Mouse (Mus musculus) MEL (cell line): Measurements from ENCODE around the gene Dlk1. TPM values are rescaled to one million over a fixed set of nuclear protein-coding genes. Genes with fewer than 3 reads are reported as not detected.

Experiments used
- DNase-seq: peaks from one replicate; pipeline ENCODE4 v3.0.0; 2011; ENCODE audit warnings: low read depth, low spot score
- H3K27ac ChIP-seq: 2 replicates; pipeline ENCODE4 v1.5.1; 2012; ENCODE audit warnings: low read depth, mild to moderate bottlenecking, control low read depth, low read length, moderate library complexity; ENCODE audit not compliant: control insufficient read depth
- H3K27me3 ChIP-seq, 2 experiments: fragments of 150-350 bp in 1 of 2; sonication (generic) in 1 of 2; 2 replicates each; pipeline ENCODE4 v1.6.1; 2012; ENCODE audit warnings: low read length in 2 of 2, mild to moderate bottlenecking in 2 of 2, improper control_type of control experiment in 1 of 2, moderate library complexity in 1 of 2; ENCODE audit not compliant: insufficient read depth in 2 of 2, control insufficient read depth in 1 of 2
- H3K36me3 ChIP-seq, 2 experiments: 2 replicates each; pipeline ENCODE4 v1.6.1; 2012 to 2014; ENCODE audit warnings: low read length in 2 of 2, improper control_type of control experiment in 1 of 2, inconsistent platforms in 1 of 2, mild to moderate bottlenecking in 1 of 2; ENCODE audit not compliant: insufficient read depth in 2 of 2, control insufficient read depth in 1 of 2
- H3K4me1 ChIP-seq, 2 experiments: fragments of 150-350 bp in 1 of 2; sonication (generic) in 1 of 2; 2 replicates each; pipeline ENCODE4 v1.6.1; 2012; ENCODE audit warnings: low read length in 2 of 2, improper control_type of control experiment in 1 of 2, mild to moderate bottlenecking in 1 of 2; ENCODE audit not compliant: insufficient read depth in 2 of 2, control insufficient read depth in 1 of 2
- H3K4me3 ChIP-seq, 2 experiments: fragments of 150-350 bp in 1 of 2; sonication (generic) in 1 of 2; 2 replicates each; pipeline ENCODE4 v1.5.1; 2012; ENCODE audit warnings: low read depth in 2 of 2, low read length in 2 of 2, mild to moderate bottlenecking in 2 of 2, moderate library complexity in 2 of 2, control low read depth in 1 of 2, improper control_type of control experiment in 1 of 2; ENCODE audit not compliant: control insufficient read depth in 1 of 2, insufficient read depth in 1 of 2
- H3K79me2 ChIP-seq: 2 replicates; pipeline ENCODE4 v1.6.1; 2012; ENCODE audit warnings: mild to moderate bottlenecking, low read length, moderate library complexity; ENCODE audit not compliant: control insufficient read depth, poor library complexity, insufficient read depth
- H3K9ac ChIP-seq: 2 replicates; pipeline ENCODE4 v1.6.1; 2012; ENCODE audit warnings: low read depth, mild to moderate bottlenecking, control low read depth, low read length, moderate library complexity; ENCODE audit not compliant: control insufficient read depth, poor library complexity, severe bottlenecking
- H3K9me3 ChIP-seq: fragments of 150-350 bp; sonication (generic); replicated peaks from 2 replicates; pipeline ENCODE4 v1.6.1; 2012; ENCODE audit warnings: mild to moderate bottlenecking, low read length, improper control_type of control experiment, moderate library complexity; ENCODE audit not compliant: insufficient read depth
- CHD2 ChIP-seq: IDR thresholded peaks from 2 replicates; pipeline ENCODE4 v1.6.1; 2011; ENCODE audit warnings: low read length, improper control_type of control experiment
- CTCF ChIP-seq, 3 experiments: IDR thresholded peaks in 2 of 3; conservative IDR thresholded peaks in 1 of 3; 2 replicates each; pipeline ENCODE4 v1.5.1; 2011 to 2012; ENCODE audit warnings: low read length in 3 of 3, low read depth in 2 of 3, mild to moderate bottlenecking in 2 of 3, improper control_type of control experiment in 1 of 3, inconsistent platforms in 1 of 3, mixed read lengths in 1 of 3, moderate library complexity in 1 of 3; ENCODE audit not compliant: control insufficient read depth in 1 of 3, insufficient read depth in 1 of 3, poor library complexity in 1 of 3, severe bottlenecking in 1 of 3
- EP300 ChIP-seq, 2 experiments: IDR thresholded peaks; 2 replicates each; pipeline ENCODE4 v1.6.1; 2011; ENCODE audit warnings: improper control_type of control experiment in 2 of 2, low read length in 2 of 2, low read depth in 1 of 2, mild to moderate bottlenecking in 1 of 2
- ETS1 ChIP-seq: IDR thresholded peaks from 2 replicates; pipeline ENCODE4 v1.6.1; 2012; ENCODE audit warnings: low read depth, mild to moderate bottlenecking, inconsistent platforms, low read length, improper control_type of control experiment, moderate library complexity
- GABPA ChIP-seq: IDR thresholded peaks from 2 replicates; pipeline ENCODE4 v1.6.1; 2012; ENCODE audit warnings: low read depth, mild to moderate bottlenecking, inconsistent platforms, low read length, improper control_type of control experiment, moderate library complexity
- JUND ChIP-seq: IDR thresholded peaks from 2 replicates; pipeline ENCODE4 v1.6.1; 2011; ENCODE audit warnings: low read depth, mild to moderate bottlenecking, improper control_type of control experiment, low read length
- KAT2A ChIP-seq: conservative IDR thresholded peaks from 2 replicates; pipeline ENCODE4 v1.6.1; 2012; ENCODE audit warnings: low read depth, low read length, improper control_type of control experiment, inconsistent platforms
- MAFK ChIP-seq: IDR thresholded peaks from 2 replicates; pipeline ENCODE4 v1.6.1; 2011; ENCODE audit warnings: low read depth, mild to moderate bottlenecking, low read length, improper control_type of control experiment, borderline replicate concordance
- MEF2A ChIP-seq: IDR thresholded peaks from 2 replicates; pipeline ENCODE4 v1.6.1; 2014; ENCODE audit warnings: low read depth, mild to moderate bottlenecking, inconsistent platforms, low read length, improper control_type of control experiment; ENCODE audit not compliant: poor library complexity, insufficient replicate concordance, severe bottlenecking; ENCODE audit errors: extremely low read depth
- MXI1 ChIP-seq: IDR thresholded peaks from 2 replicates; pipeline ENCODE4 v1.6.1; 2011; ENCODE audit warnings: mild to moderate bottlenecking, low read depth, low read length, improper control_type of control experiment
- MYB ChIP-seq: IDR thresholded peaks from 2 replicates; pipeline ENCODE4 v1.6.1; 2011; ENCODE audit warnings: mild to moderate bottlenecking, low read depth, low read length, improper control_type of control experiment
- MYC ChIP-seq: IDR thresholded peaks from 2 replicates; pipeline ENCODE4 v1.6.1; 2011; ENCODE audit warnings: low read depth, mild to moderate bottlenecking, low read length, improper control_type of control experiment, moderate library complexity
- NELFE ChIP-seq: IDR thresholded peaks from 2 replicates; pipeline ENCODE4 v1.6.1; 2011; ENCODE audit warnings: low read depth, low read length, improper control_type of control experiment
- POLR2A ChIP-seq, 2 experiments: IDR thresholded peaks; 2 replicates each; pipeline ENCODE4 v1.6.1; 2011 to 2012; ENCODE audit warnings: low read length in 2 of 2, mild to moderate bottlenecking in 2 of 2, control low read depth in 1 of 2, improper control_type of control experiment in 1 of 2, low read depth in 1 of 2, moderate library complexity in 1 of 2; ENCODE audit not compliant: control insufficient read depth in 1 of 2, insufficient read depth in 1 of 2, poor library complexity in 1 of 2
- POLR2AphosphoS2 ChIP-seq: IDR thresholded peaks from 2 replicates; pipeline ENCODE4 v1.6.1; 2011; ENCODE audit warnings: low read length, improper control_type of control experiment
- RAD21 ChIP-seq: IDR thresholded peaks from 2 replicates; pipeline ENCODE4 v1.6.1; 2011; ENCODE audit warnings: mild to moderate bottlenecking, low read depth, low read length, improper control_type of control experiment
- TBP ChIP-seq: IDR thresholded peaks from 2 replicates; pipeline ENCODE4 v1.8.0; 2011; ENCODE audit warnings: low read depth, low read length, improper control_type of control experiment
- USF1 ChIP-seq: IDR thresholded peaks from 2 replicates; pipeline ENCODE4 v1.6.1; 2014; ENCODE audit warnings: low read depth, mild to moderate bottlenecking, inconsistent platforms, low read length, improper control_type of control experiment, moderate library complexity
- USF2 ChIP-seq, 2 experiments: IDR thresholded peaks; 2 replicates each; pipeline ENCODE4 v1.6.1; 2011 to 2012; ENCODE audit warnings: improper control_type of control experiment in 2 of 2, low read length in 2 of 2, borderline replicate concordance in 1 of 2, inconsistent platforms in 1 of 2, low read depth in 1 of 2, mild to moderate bottlenecking in 1 of 2; ENCODE audit not compliant: insufficient read depth in 1 of 2
- ZC3H11A ChIP-seq: IDR thresholded peaks from 2 replicates; pipeline ENCODE4 v1.6.1; 2012; ENCODE audit warnings: low read depth, mild to moderate bottlenecking, inconsistent platforms, low read length, improper control_type of control experiment
- polyA plus RNA-seq, 2 experiments: library from polyadenylated mRNA; stranded (reverse) in 1 of 2; unstranded in 1 of 2; fragments of >175 nt in 1 of 2; fragments of >200 nt in 1 of 2; gene quantifications; 2 replicates each; pipeline versions ENCODE4 v1.2.1 to v1.2.4; 2012; ENCODE audit warnings: low replicate concordance in 2 of 2, low read depth in 1 of 2; ENCODE audit not compliant: insufficient read length in 2 of 2, insufficient read depth in 1 of 2, missing spikeins in 1 of 2
- total RNA-seq: library from RNA; depleted of rRNA; stranded (reverse); fragments of 300-350 nt; gene quantifications from 2 replicates; pipeline ENCODE4 v1.2.3, GENCODE M21; 2012

Gene Dlk1
- total and polyA plus RNA-seq, 3 experiments: not detected

- no peaks in the 10 kb centered on the region for H3K9me3 ChIP-seq
- no peak for DNase-seq
- H3K9ac ChIP-seq: no peak overlapping the region
- no peak overlapping the region for H3K4me3 ChIP-seq
- H3K27ac ChIP-seq: no peak overlapping the region
- H3K27me3 ChIP-seq: no peaks in the 10 kb centered on the region
- H3K79me2 ChIP-seq: no peaks in the 10 kb centered on the region
- no peak for TF ChIP-seq ETS1
- no peaks in the 10 kb centered on the region for H3K36me3 ChIP-seq
- no peaks in the 10 kb centered on the region for H3K4me1 ChIP-seq
Measured at GRCm38 (mm10) chr12:109423716-109424429, 28.8 kb upstream of the Dlk1 start.

- no peaks in the 10 kb centered on the region for H3K27me3 ChIP-seq
- H3K4me3 ChIP-seq: no peak overlapping the region
- no peak overlapping the region for H3K27ac ChIP-seq
- H3K9me3 ChIP-seq: no peaks in the 10 kb centered on the region
- no peak for DNase-seq
- H3K36me3 ChIP-seq: no peaks in the 10 kb centered on the region
- H3K9ac ChIP-seq: no peak overlapping the region
- TF ChIP-seq MEF2A (no peak), TBP (no peak), EP300 (IDR thresholded peaks at IDR 0.05; ENCODE audit: low read depth in 1 of 2, low read length in 2 of 2) (no peak), GABPA (no peak), POLR2A (IDR thresholded peaks at IDR 0.05; ENCODE audit: control insufficient read depth in 1 of 2, insufficient read depth in 1 of 2, low read depth in 1 of 2, low read length in 2 of 2, poor library complexity in 1 of 2) (no peak), CHD2 (no peak), USF1 (no peak), CTCF (IDR thresholded peaks at IDR 0.05 in 2 of 3, conservative IDR thresholded peaks at IDR 0.05 in 1 of 3; ENCODE audit: control insufficient read depth in 1 of 3, insufficient read depth in 1 of 3, low read depth in 2 of 3, low read length in 3 of 3, poor library complexity in 1 of 3, severe bottlenecking in 1 of 3) (no peak), MYB (no peak), USF2 (IDR thresholded peaks at IDR 0.05; ENCODE audit: borderline replicate concordance in 1 of 2, insufficient read depth in 1 of 2, low read depth in 1 of 2, low read length in 2 of 2) (no peak), RAD21 (no peak), MAFK (no peak), ZC3H11A (no peak), MYC (no peak), KAT2A (no peak), ETS1 (no peak), POLR2AphosphoS2 (no peak), NELFE (no peak), JUND (no peak), MXI1 (no peak)
- H3K79me2 ChIP-seq: no peaks in the 10 kb centered on the region
- no peaks in the 10 kb centered on the region for H3K4me1 ChIP-seq
Measured at GRCm38 (mm10) chr12:109424753-109425332, 27.8 kb upstream of the Dlk1 start.
